Mouse (Mus musculus): ENCODE results near the gene Tbc1d5. TPM values are rescaled to one million over a fixed set of nuclear protein-coding genes. Genes with fewer than 3 reads are reported as not detected.

Gene Tbc1d5
- polyA plus RNA-seq, 1 experiment from 2014 or later = 4.6 TPM

GRCm38 (mm10) chr17:50735382-50735954 lies 443.7 kb downstream of the Tbc1d5 start:
- Histone ChIP-seq H3K9me3 (ENCODE audit: control insufficient read depth) (no peaks in the 10 kb centered on the region), H3K4me1 (replicated peaks; ENCODE audit: control insufficient read depth, insufficient read depth, low read length) (no peaks in the 10 kb centered on the region), H3K27me3 (replicated peaks; ENCODE audit: control insufficient read depth, insufficient read depth, low read length) (no peaks in the 10 kb centered on the region), H3K4me2 (replicated peaks; ENCODE audit: low read depth) (no peak overlapping the region), H3K4me3 (ENCODE audit: low read depth, low read length) (no peak overlapping the region), H3K9ac (ENCODE audit: low read depth, low read length) (no peak overlapping the region), H3K27ac (ENCODE audit: low read depth, low read length) (no peak overlapping the region), H3K36me3 (ENCODE audit: control insufficient read depth, insufficient read depth) (peaks cover 29% of the 10 kb centered on the region)
- 87% methylated on average over 4 of the region's 4 CpGs for WGBS
- no peak for TF ChIP-seq CTCF (IDR thresholded peaks at IDR 0.05; ENCODE audit: low read depth)
- ATAC-seq = no peak

- no peak for ATAC-seq
- WGBS = 87% methylated on average over 6 of the region's 6 CpGs
- H3K4me1 ChIP-seq (replicated peaks; ENCODE audit: control insufficient read depth, insufficient read depth, low read length) = no peaks in the 10 kb centered on the region
Observed at GRCm38 (mm10) chr17:50734781-50735180, 444.4 kb downstream of the Tbc1d5 start.

GRCm38 (mm10) chr17:50733390-50733789 lies 445.8 kb downstream of the Tbc1d5 start:
- TF ChIP-seq CTCF (IDR thresholded peaks at IDR 0.05; ENCODE audit: low read depth) = no peak
- 93% methylated on average over 7 of the region's 7 CpGs for WGBS

More at GRCm38 (mm10) chr17:50734781-50735180, 444.4 kb downstream of the Tbc1d5 start:
- Histone ChIP-seq H3K9ac (ENCODE audit: low read depth, low read length) (no peak overlapping the region), H3K36me3 (ENCODE audit: control insufficient read depth, insufficient read depth) (peaks cover 25% of the 10 kb centered on the region), H3K4me2 (replicated peaks; ENCODE audit: low read depth) (no peak overlapping the region), H3K4me3 (ENCODE audit: low read depth, low read length) (no peak overlapping the region), H3K27ac (ENCODE audit: low read depth, low read length) (no peak overlapping the region), H3K27me3 (replicated peaks; ENCODE audit: control insufficient read depth, insufficient read depth, low read length) (no peaks in the 10 kb centered on the region), H3K9me3 (ENCODE audit: control insufficient read depth) (no peaks in the 10 kb centered on the region)
- TF ChIP-seq CTCF (IDR thresholded peaks at IDR 0.05; ENCODE audit: low read depth) = no peak

GRCm38 (mm10) chr17:50731876-50732275 lies 447.3 kb downstream of the Tbc1d5 start:
- peak; percentile 32 for TF ChIP-seq CTCF (IDR thresholded peaks at IDR 0.05; ENCODE audit: low read depth)
- 94% methylated on average over 5 of the region's 5 CpGs for whole genome bisulfite sequencing
- Histone ChIP-seq H3K27ac (ENCODE audit: low read depth, low read length) (no peak overlapping the region), H3K4me1 (replicated peaks; ENCODE audit: control insufficient read depth, insufficient read depth, low read length) (no peaks in the 10 kb centered on the region), H3K36me3 (ENCODE audit: control insufficient read depth, insufficient read depth) (peaks cover 19% of the 10 kb centered on the region), H3K9me3 (ENCODE audit: control insufficient read depth) (no peaks in the 10 kb centered on the region), H3K27me3 (replicated peaks; ENCODE audit: control insufficient read depth, insufficient read depth, low read length) (no peaks in the 10 kb centered on the region), H3K9ac (ENCODE audit: low read depth, low read length) (no peak overlapping the region), H3K4me2 (replicated peaks; ENCODE audit: low read depth) (no peak overlapping the region), H3K4me3 (ENCODE audit: low read depth, low read length) (no peak overlapping the region)
- no peak for ATAC-seq

More at GRCm38 (mm10) chr17:50733390-50733789, 445.8 kb downstream of the Tbc1d5 start:
- no peak overlapping the region for H3K4me2 ChIP-seq (replicated peaks; ENCODE audit: low read depth)
- no peak overlapping the region for H3K9ac ChIP-seq (ENCODE audit: low read depth, low read length)
- H3K27ac ChIP-seq (ENCODE audit: low read depth, low read length) = no peak overlapping the region
- H3K36me3 ChIP-seq (ENCODE audit: control insufficient read depth, insufficient read depth) = peaks cover 25% of the 10 kb centered on the region
- no peak overlapping the region for H3K4me3 ChIP-seq (ENCODE audit: low read depth, low read length)
- H3K27me3 ChIP-seq (replicated peaks; ENCODE audit: control insufficient read depth, insufficient read depth, low read length) = no peaks in the 10 kb centered on the region
- no peaks in the 10 kb centered on the region for H3K4me1 ChIP-seq (replicated peaks; ENCODE audit: control insufficient read depth, insufficient read depth, low read length)
- no peak for ATAC-seq
- no peaks in the 10 kb centered on the region for H3K9me3 ChIP-seq (ENCODE audit: control insufficient read depth)

GRCm38 (mm10) chr17:50730896-50731295 lies 448.3 kb downstream of the Tbc1d5 start:
- H3K4me1 ChIP-seq (replicated peaks; ENCODE audit: control insufficient read depth, insufficient read depth, low read length) = no peaks in the 10 kb centered on the region
- H3K36me3 ChIP-seq (ENCODE audit: control insufficient read depth, insufficient read depth) = peaks cover 17% of the 10 kb centered on the region
- H3K9me3 ChIP-seq (ENCODE audit: control insufficient read depth) = no peaks in the 10 kb centered on the region
- H3K4me2 ChIP-seq (replicated peaks; ENCODE audit: low read depth) = no peak overlapping the region
- H3K9ac ChIP-seq (ENCODE audit: low read depth, low read length) = no peak overlapping the region
- H3K4me3 ChIP-seq (ENCODE audit: low read depth, low read length) = no peak overlapping the region
- ATAC-seq = no peak
- H3K27ac ChIP-seq (ENCODE audit: low read depth, low read length) = no peak overlapping the region
- 89% methylated on average over 2 of the region's 2 CpGs for WGBS
- TF ChIP-seq CTCF (IDR thresholded peaks at IDR 0.05; ENCODE audit: low read depth) = no peak
- no peaks in the 10 kb centered on the region for H3K27me3 ChIP-seq (replicated peaks; ENCODE audit: control insufficient read depth, insufficient read depth, low read length)

- 86% methylated on average over 6 of the region's 6 CpGs for WGBS
- no peaks in the 10 kb centered on the region for H3K27me3 ChIP-seq (replicated peaks; ENCODE audit: control insufficient read depth, insufficient read depth, low read length)
- H3K9ac ChIP-seq (ENCODE audit: low read depth, low read length) = no peak overlapping the region
- no peak for TF ChIP-seq CTCF (IDR thresholded peaks at IDR 0.05; ENCODE audit: low read depth)
- H3K4me3 ChIP-seq (ENCODE audit: low read depth, low read length) = no peak overlapping the region
- H3K4me2 ChIP-seq (replicated peaks; ENCODE audit: low read depth) = no peak overlapping the region
- no peak for ATAC-seq
- H3K36me3 ChIP-seq (ENCODE audit: control insufficient read depth, insufficient read depth) = peaks cover 4% of the 10 kb centered on the region; the same call in 1 of the 2 replicates
- no peak overlapping the region for H3K27ac ChIP-seq (ENCODE audit: low read depth, low read length)
- H3K4me1 ChIP-seq (replicated peaks; ENCODE audit: control insufficient read depth, insufficient read depth, low read length) = no peaks in the 10 kb centered on the region
- H3K9me3 ChIP-seq (ENCODE audit: control insufficient read depth) = no peaks in the 10 kb centered on the region
Observed at GRCm38 (mm10) chr17:50729577-50729976, 449.6 kb downstream of the Tbc1d5 start.

Measured in intestine, postnatal 0 days (tissue).